Mouse (Mus musculus): ENCODE results near the gene Mgat4b. TPM values are rescaled to one million over a fixed set of nuclear protein-coding genes. Genes with fewer than 3 reads are reported as not detected.

The Mgat4b gene
- polyA plus RNA-seq, 1 experiment: 20.8 TPM

DNA sequence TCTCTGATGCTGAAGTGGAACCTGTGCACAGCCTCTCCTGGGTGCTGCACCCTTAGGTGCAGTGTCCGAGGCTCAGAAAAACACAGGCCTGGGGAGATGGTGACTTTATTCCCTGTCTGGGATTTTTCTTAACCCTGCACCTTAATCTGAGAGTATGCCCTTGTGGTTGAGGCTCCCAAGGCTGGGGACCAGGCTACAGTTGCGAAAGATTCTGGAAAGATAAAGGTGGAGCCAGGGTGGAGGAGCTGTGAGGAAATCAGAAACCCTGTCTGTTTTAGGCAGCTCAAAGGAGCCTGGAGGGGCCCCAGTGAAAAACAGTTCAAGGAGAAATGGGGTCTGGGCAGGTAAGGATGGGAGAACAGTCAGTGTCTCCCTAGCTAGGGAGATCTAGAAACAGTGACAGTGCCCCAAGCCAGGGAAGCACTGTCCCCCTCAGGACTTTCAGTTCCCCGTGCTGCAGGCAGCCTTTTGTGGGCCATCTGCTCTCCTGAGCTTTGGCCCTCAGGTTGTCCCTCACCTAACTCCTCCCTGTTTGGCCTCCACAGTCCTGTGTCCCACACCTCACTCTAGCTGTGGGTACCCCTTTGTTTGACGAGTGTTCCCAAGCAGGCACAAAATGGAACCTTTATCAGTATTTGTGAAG, 6.2 kb downstream of the Mgat4b start:
- Histone ChIP-seq H3K27ac (ENCODE audit: control insufficient read depth, insufficient read depth, low read depth, low read length) (peak overlapping the region; percentile 68; the same call in 1 of the 2 replicates), H3K27me3 (ENCODE audit: control insufficient read depth, insufficient read depth, low read length) (no peaks in the 10 kb centered on the region), H3K4me1 (ENCODE audit: control insufficient read depth, insufficient read depth, low read length) (peaks cover 2% of the 10 kb centered on the region), H3K4me3 (ENCODE audit: control insufficient read depth, low read depth, low read length) (no peak overlapping the region), H3K36me3 (ENCODE audit: control insufficient read depth, insufficient read depth, low read length) (no peaks in the 10 kb centered on the region)
- TF ChIP-seq POLR2A (IDR thresholded peaks at IDR 0.05; ENCODE audit: control insufficient read depth, low read depth, low read length) (no peak), CTCF (IDR thresholded peaks at IDR 0.05; ENCODE audit: control insufficient read depth, insufficient read depth, insufficient replicate concordance, low read depth, low read length) (no peak)

DNA sequence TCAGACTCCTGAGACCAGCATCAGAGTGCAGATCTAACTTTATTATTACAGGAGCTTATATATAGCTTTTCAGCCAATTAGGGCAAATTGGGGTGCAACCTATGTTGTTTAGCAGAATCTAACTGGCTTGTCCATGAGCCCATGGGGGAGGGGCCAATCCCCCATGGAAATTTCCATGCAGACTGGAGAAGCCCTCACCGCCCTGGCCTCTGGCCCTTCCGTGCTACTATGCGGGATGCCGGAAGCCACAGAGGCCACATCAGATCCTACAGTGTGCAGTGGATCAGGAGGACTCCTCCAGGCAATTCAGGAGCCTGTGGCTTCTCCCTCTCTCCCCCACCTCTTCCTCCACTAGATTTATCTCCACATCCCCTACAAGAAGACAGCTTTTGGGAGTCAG, 7.1 kb downstream of the Mgat4b start:
- Histone ChIP-seq H3K27me3 (ENCODE audit: control insufficient read depth, insufficient read depth, low read length) (no peaks in the 10 kb centered on the region), H3K27ac (ENCODE audit: control insufficient read depth, insufficient read depth, low read depth, low read length) (no peak overlapping the region), H3K4me3 (ENCODE audit: control insufficient read depth, low read depth, low read length) (no peak overlapping the region), H3K36me3 (ENCODE audit: control insufficient read depth, insufficient read depth, low read length) (no peaks in the 10 kb centered on the region), H3K4me1 (ENCODE audit: control insufficient read depth, insufficient read depth, low read length) (peaks cover under 1% of the 10 kb centered on the region)
- TF ChIP-seq CTCF (IDR thresholded peaks at IDR 0.05; ENCODE audit: control insufficient read depth, insufficient read depth, insufficient replicate concordance, low read depth, low read length) (no peak), POLR2A (IDR thresholded peaks at IDR 0.05; ENCODE audit: control insufficient read depth, low read depth, low read length) (no peak)

DNA sequence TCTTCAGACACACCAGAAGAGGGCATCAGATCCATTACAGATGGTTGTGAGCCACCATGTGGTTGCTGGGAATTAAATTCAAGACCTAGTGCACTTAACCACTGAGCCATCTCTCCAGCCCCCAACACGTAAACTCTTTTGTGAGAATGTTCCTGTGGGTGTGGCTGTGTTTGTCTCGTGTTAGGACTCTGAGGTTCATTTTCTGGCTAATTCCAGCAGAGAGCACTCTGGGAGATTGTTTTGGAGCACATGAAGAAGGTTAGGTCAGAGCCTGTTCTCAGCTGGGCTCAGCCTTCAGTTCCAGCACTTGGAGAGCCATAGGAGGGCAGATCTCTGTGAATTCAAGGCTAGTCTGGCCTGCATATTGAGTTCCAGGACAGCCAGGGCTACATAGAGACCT, 9.1 kb downstream of the Mgat4b start:
- Histone ChIP-seq H3K36me3 (ENCODE audit: control insufficient read depth, insufficient read depth, low read length) (no peaks in the 10 kb centered on the region), H3K4me3 (ENCODE audit: control insufficient read depth, low read depth, low read length) (no peak overlapping the region), H3K4me1 (ENCODE audit: control insufficient read depth, insufficient read depth, low read length) (peaks cover under 1% of the 10 kb centered on the region), H3K27me3 (ENCODE audit: control insufficient read depth, insufficient read depth, low read length) (no peaks in the 10 kb centered on the region), H3K27ac (ENCODE audit: control insufficient read depth, insufficient read depth, low read depth, low read length) (no peak overlapping the region)
- TF ChIP-seq POLR2A (IDR thresholded peaks at IDR 0.05; ENCODE audit: control insufficient read depth, low read depth, low read length) (no peak), CTCF (IDR thresholded peaks at IDR 0.05; ENCODE audit: control insufficient read depth, insufficient read depth, insufficient replicate concordance, low read depth, low read length) (no peak)

DNA sequence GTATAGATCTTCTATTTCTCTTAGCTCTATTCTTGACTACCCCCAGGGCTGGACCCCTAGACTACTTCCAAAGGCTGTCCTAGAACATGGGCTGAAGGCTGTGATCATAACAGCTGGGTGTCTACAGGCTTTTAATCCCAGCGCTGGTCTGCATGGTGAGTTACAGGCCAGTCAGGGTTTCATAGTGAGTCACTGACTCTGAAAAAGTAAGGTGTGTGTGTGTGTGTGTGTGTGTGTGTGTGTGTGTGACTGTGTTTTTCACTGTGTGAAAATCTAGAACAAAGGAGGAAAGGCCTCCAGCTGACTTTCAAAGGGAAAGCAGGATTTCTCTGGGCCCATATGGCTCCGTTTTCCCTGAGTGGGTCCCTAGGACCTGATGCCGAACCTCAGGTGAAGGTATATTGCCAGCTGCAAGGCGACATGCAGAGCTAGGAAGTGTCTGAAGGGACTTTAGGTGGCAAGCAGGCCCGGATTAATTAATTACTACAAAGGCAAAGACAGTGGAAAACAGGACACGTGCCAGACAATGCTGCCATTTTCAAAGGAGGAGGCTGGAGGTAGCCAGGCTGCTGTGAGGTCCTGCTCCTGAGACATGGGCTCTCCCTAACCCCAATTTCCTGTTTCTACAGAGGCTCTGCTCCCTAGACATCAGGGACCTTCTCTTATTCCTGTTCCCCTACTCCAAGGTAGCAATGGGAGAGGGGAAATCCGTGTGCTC, 12.0 kb downstream of the Mgat4b start:
- Histone ChIP-seq H3K27ac (ENCODE audit: control insufficient read depth, insufficient read depth, low read depth, low read length) (no peak overlapping the region), H3K36me3 (ENCODE audit: control insufficient read depth, insufficient read depth, low read length) (no peaks in the 10 kb centered on the region), H3K27me3 (ENCODE audit: control insufficient read depth, insufficient read depth, low read length) (no peaks in the 10 kb centered on the region), H3K4me1 (ENCODE audit: control insufficient read depth, insufficient read depth, low read length) (peaks cover 5% of the 10 kb centered on the region), H3K4me3 (ENCODE audit: control insufficient read depth, low read depth, low read length) (no peak overlapping the region)
- TF ChIP-seq CTCF (IDR thresholded peaks at IDR 0.05; ENCODE audit: control insufficient read depth, insufficient read depth, insufficient replicate concordance, low read depth, low read length): no peak
- no peak for TF ChIP-seq POLR2A (IDR thresholded peaks at IDR 0.05; ENCODE audit: control insufficient read depth, low read depth, low read length)

DNA sequence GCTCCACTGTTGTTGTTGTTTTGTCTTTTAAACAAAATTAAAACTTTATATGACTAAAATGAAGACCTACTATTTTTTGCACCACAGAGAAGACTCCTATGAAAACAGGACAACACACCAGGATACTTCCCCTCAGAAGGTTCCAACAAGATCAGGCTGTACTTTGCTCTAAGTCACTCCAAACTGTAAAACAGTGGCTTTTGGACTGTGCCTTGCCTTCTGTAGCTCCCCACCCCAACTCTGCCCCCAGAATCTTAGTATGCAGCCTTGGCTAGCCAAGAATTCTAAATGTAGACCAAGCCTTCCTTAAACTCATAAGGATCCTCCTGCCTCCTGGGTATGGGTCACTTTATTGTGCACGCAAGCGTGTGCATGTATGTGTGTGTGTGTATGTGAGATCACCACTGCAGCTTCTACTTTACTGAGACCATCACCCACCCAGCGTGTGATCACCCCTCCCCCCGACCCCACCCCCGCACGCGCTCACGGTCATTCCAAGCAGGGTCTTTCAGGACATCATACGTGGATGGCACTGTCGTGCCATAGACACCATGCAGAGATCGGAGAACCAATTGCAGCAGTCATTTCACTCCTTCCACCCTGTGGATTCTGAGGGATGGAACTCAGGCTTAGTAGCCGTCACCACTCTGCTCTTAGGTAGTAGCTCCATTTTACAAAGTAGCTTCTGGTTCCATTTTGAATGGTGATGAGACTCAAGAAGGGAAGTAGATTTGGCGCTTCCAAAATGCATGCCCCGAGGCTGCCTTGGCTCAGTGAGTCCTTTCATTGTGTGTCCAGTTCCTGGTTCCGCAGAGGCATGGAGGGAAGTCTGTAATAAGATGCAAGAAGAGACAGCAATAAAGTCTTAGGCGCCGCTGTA, 13.3 kb downstream of the Mgat4b start:
- TF ChIP-seq POLR2A (IDR thresholded peaks at IDR 0.05; ENCODE audit: control insufficient read depth, low read depth, low read length): no peak
- no peak for TF ChIP-seq CTCF (IDR thresholded peaks at IDR 0.05; ENCODE audit: control insufficient read depth, insufficient read depth, insufficient replicate concordance, low read depth, low read length)
- peak overlapping the region; percentile 61 for H3K27ac ChIP-seq (ENCODE audit: control insufficient read depth, insufficient read depth, low read depth, low read length)
- H3K4me3 ChIP-seq (ENCODE audit: control insufficient read depth, low read depth, low read length): peak overlapping the region; percentile 84
- no peaks in the 10 kb centered on the region for H3K27me3 ChIP-seq (ENCODE audit: control insufficient read depth, insufficient read depth, low read length)
- H3K4me1 ChIP-seq (ENCODE audit: control insufficient read depth, insufficient read depth, low read length): peaks cover 5% of the 10 kb centered on the region
- no peaks in the 10 kb centered on the region for H3K36me3 ChIP-seq (ENCODE audit: control insufficient read depth, insufficient read depth, low read length)

DNA sequence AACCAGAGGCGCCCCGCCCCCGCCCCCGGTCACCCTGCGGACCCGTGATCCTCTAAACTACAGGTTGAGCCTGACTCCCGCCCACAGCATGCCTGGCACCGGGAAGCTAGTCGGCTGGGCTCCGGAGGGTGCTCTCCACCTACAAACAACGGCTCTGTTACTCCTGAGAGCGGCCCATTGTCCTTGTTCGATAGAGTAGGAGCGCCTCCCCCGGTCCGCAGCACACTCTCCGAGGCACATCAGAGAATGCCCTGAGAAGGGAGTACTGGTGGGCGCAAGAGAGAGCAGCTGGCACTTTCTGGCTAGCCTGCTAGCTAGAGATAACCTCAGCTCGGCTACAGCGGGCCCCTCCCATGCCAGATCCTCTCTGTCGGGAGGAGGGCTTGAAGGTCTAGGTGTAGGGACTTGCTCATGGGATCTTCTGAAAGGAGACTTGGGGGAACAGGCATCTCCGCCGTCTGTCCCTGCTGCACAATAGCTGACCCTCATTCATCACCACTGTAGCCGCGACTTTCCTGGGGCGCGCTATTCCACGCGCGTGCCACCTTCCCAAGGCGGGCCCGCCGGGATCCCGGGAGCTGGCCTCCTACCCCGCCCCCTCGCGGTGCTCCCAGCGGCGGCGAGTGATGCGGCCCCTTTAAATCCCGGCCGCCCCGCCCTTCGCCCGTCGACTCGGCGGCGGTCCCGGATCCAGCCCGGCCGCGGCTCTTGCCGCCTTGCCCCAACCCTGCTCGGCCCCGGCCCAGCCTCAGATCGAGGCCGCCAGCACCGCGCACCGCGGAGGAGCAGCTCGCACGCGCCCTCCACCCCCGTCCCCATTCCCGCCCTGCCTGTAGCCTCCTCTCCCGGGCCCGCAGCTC, 14.2 kb downstream of the Mgat4b start:
- Histone ChIP-seq H3K27ac (ENCODE audit: control insufficient read depth, insufficient read depth, low read depth, low read length) (peak overlapping the region; percentile 61), H3K27me3 (ENCODE audit: control insufficient read depth, insufficient read depth, low read length) (no peaks in the 10 kb centered on the region), H3K36me3 (ENCODE audit: control insufficient read depth, insufficient read depth, low read length) (no peaks in the 10 kb centered on the region), H3K4me1 (ENCODE audit: control insufficient read depth, insufficient read depth, low read length) (peaks cover 7% of the 10 kb centered on the region), H3K4me3 (ENCODE audit: control insufficient read depth, low read depth, low read length) (peak overlapping the region; percentile 84)
- no peak for TF ChIP-seq CTCF (IDR thresholded peaks at IDR 0.05; ENCODE audit: control insufficient read depth, insufficient read depth, insufficient replicate concordance, low read depth, low read length)
- peak; percentile 38 for TF ChIP-seq POLR2A (IDR thresholded peaks at IDR 0.05; ENCODE audit: control insufficient read depth, low read depth, low read length)

All from testis, adult 2 months (tissue).